Mouse (Mus musculus) MEL (cell line): ENCODE results near the gene Pla2g6. TPM values are rescaled to one million over a fixed set of nuclear protein-coding genes. Genes with fewer than 3 reads are reported as not detected.

Experiments used
- DNase-seq: peaks from one replicate; pipeline ENCODE4 v3.0.0; 2011; ENCODE audit warnings: low read depth, low spot score
- H3K27ac ChIP-seq: 2 replicates; pipeline ENCODE4 v1.5.1; 2012; ENCODE audit warnings: low read depth, mild to moderate bottlenecking, control low read depth, low read length, moderate library complexity; ENCODE audit not compliant: control insufficient read depth
- H3K27me3 ChIP-seq, 2 experiments: fragments of 150-350 bp in 1 of 2; sonication (generic) in 1 of 2; 2 replicates each; pipeline ENCODE4 v1.6.1; 2012; ENCODE audit warnings: low read length in 2 of 2, mild to moderate bottlenecking in 2 of 2, improper control_type of control experiment in 1 of 2, moderate library complexity in 1 of 2; ENCODE audit not compliant: insufficient read depth in 2 of 2, control insufficient read depth in 1 of 2
- H3K36me3 ChIP-seq, 2 experiments: 2 replicates each; pipeline ENCODE4 v1.6.1; 2012 to 2014; ENCODE audit warnings: low read length in 2 of 2, improper control_type of control experiment in 1 of 2, inconsistent platforms in 1 of 2, mild to moderate bottlenecking in 1 of 2; ENCODE audit not compliant: insufficient read depth in 2 of 2, control insufficient read depth in 1 of 2
- H3K4me1 ChIP-seq, 2 experiments: fragments of 150-350 bp in 1 of 2; sonication (generic) in 1 of 2; 2 replicates each; pipeline ENCODE4 v1.6.1; 2012; ENCODE audit warnings: low read length in 2 of 2, improper control_type of control experiment in 1 of 2, mild to moderate bottlenecking in 1 of 2; ENCODE audit not compliant: insufficient read depth in 2 of 2, control insufficient read depth in 1 of 2
- H3K4me3 ChIP-seq, 2 experiments: fragments of 150-350 bp in 1 of 2; sonication (generic) in 1 of 2; 2 replicates each; pipeline ENCODE4 v1.5.1; 2012; ENCODE audit warnings: low read depth in 2 of 2, low read length in 2 of 2, mild to moderate bottlenecking in 2 of 2, moderate library complexity in 2 of 2, control low read depth in 1 of 2, improper control_type of control experiment in 1 of 2; ENCODE audit not compliant: control insufficient read depth in 1 of 2, insufficient read depth in 1 of 2
- H3K79me2 ChIP-seq: 2 replicates; pipeline ENCODE4 v1.6.1; 2012; ENCODE audit warnings: mild to moderate bottlenecking, low read length, moderate library complexity; ENCODE audit not compliant: control insufficient read depth, poor library complexity, insufficient read depth
- H3K9ac ChIP-seq: 2 replicates; pipeline ENCODE4 v1.6.1; 2012; ENCODE audit warnings: low read depth, mild to moderate bottlenecking, control low read depth, low read length, moderate library complexity; ENCODE audit not compliant: control insufficient read depth, poor library complexity, severe bottlenecking
- H3K9me3 ChIP-seq: fragments of 150-350 bp; sonication (generic); replicated peaks from 2 replicates; pipeline ENCODE4 v1.6.1; 2012; ENCODE audit warnings: mild to moderate bottlenecking, low read length, improper control_type of control experiment, moderate library complexity; ENCODE audit not compliant: insufficient read depth
- CTCF ChIP-seq, 3 experiments: IDR thresholded peaks in 2 of 3; conservative IDR thresholded peaks in 1 of 3; 2 replicates each; pipeline ENCODE4 v1.5.1; 2011 to 2012; ENCODE audit warnings: low read length in 3 of 3, low read depth in 2 of 3, mild to moderate bottlenecking in 2 of 3, improper control_type of control experiment in 1 of 3, inconsistent platforms in 1 of 3, mixed read lengths in 1 of 3, moderate library complexity in 1 of 3; ENCODE audit not compliant: control insufficient read depth in 1 of 3, insufficient read depth in 1 of 3, poor library complexity in 1 of 3, severe bottlenecking in 1 of 3
- GABPA ChIP-seq: IDR thresholded peaks from 2 replicates; pipeline ENCODE4 v1.6.1; 2012; ENCODE audit warnings: low read depth, mild to moderate bottlenecking, inconsistent platforms, low read length, improper control_type of control experiment, moderate library complexity
- HCFC1 ChIP-seq: IDR thresholded peaks from 2 replicates; pipeline ENCODE4 v1.6.1; 2012; ENCODE audit warnings: low read depth, mild to moderate bottlenecking, inconsistent platforms, low read length, improper control_type of control experiment, moderate library complexity
- KAT2A ChIP-seq: conservative IDR thresholded peaks from 2 replicates; pipeline ENCODE4 v1.6.1; 2012; ENCODE audit warnings: low read depth, low read length, improper control_type of control experiment, inconsistent platforms
- MAFK ChIP-seq: IDR thresholded peaks from 2 replicates; pipeline ENCODE4 v1.6.1; 2011; ENCODE audit warnings: low read depth, mild to moderate bottlenecking, low read length, improper control_type of control experiment, borderline replicate concordance
- MAX ChIP-seq: IDR thresholded peaks from 2 replicates; pipeline ENCODE4 v1.6.1; 2011; ENCODE audit warnings: low read length, improper control_type of control experiment
- MXI1 ChIP-seq: IDR thresholded peaks from 2 replicates; pipeline ENCODE4 v1.6.1; 2011; ENCODE audit warnings: mild to moderate bottlenecking, low read depth, low read length, improper control_type of control experiment
- MYB ChIP-seq: IDR thresholded peaks from 2 replicates; pipeline ENCODE4 v1.6.1; 2011; ENCODE audit warnings: mild to moderate bottlenecking, low read depth, low read length, improper control_type of control experiment
- MYC ChIP-seq: IDR thresholded peaks from 2 replicates; pipeline ENCODE4 v1.6.1; 2011; ENCODE audit warnings: low read depth, mild to moderate bottlenecking, low read length, improper control_type of control experiment, moderate library complexity
- POLR2A ChIP-seq, 2 experiments: IDR thresholded peaks; 2 replicates each; pipeline ENCODE4 v1.6.1; 2011 to 2012; ENCODE audit warnings: low read length in 2 of 2, mild to moderate bottlenecking in 2 of 2, control low read depth in 1 of 2, improper control_type of control experiment in 1 of 2, low read depth in 1 of 2, moderate library complexity in 1 of 2; ENCODE audit not compliant: control insufficient read depth in 1 of 2, insufficient read depth in 1 of 2, poor library complexity in 1 of 2
- POLR2AphosphoS2 ChIP-seq: IDR thresholded peaks from 2 replicates; pipeline ENCODE4 v1.6.1; 2011; ENCODE audit warnings: low read length, improper control_type of control experiment
- POLR2AphosphoS5 ChIP-seq: IDR thresholded peaks from 2 replicates; pipeline ENCODE4 v1.6.1; 2012; ENCODE audit warnings: low read depth, borderline replicate concordance, mild to moderate bottlenecking, inconsistent platforms, low read length, moderate library complexity, mixed read lengths
- RAD21 ChIP-seq: IDR thresholded peaks from 2 replicates; pipeline ENCODE4 v1.6.1; 2011; ENCODE audit warnings: mild to moderate bottlenecking, low read depth, low read length, improper control_type of control experiment
- TBP ChIP-seq: IDR thresholded peaks from 2 replicates; pipeline ENCODE4 v1.8.0; 2011; ENCODE audit warnings: low read depth, low read length, improper control_type of control experiment
- TCF12 ChIP-seq: IDR thresholded peaks from 2 replicates; pipeline ENCODE4 v1.6.1; 2014; ENCODE audit warnings: low read depth, mild to moderate bottlenecking, inconsistent platforms, low read length, improper control_type of control experiment, moderate library complexity
- UBTF ChIP-seq: IDR thresholded peaks from 2 replicates; pipeline ENCODE4 v1.6.1; 2012; ENCODE audit warnings: low read depth, mild to moderate bottlenecking, inconsistent platforms, low read length, improper control_type of control experiment, moderate library complexity, borderline replicate concordance; ENCODE audit not compliant: insufficient read depth
- USF2 ChIP-seq, 2 experiments: IDR thresholded peaks; 2 replicates each; pipeline ENCODE4 v1.6.1; 2011 to 2012; ENCODE audit warnings: improper control_type of control experiment in 2 of 2, low read length in 2 of 2, borderline replicate concordance in 1 of 2, inconsistent platforms in 1 of 2, low read depth in 1 of 2, mild to moderate bottlenecking in 1 of 2; ENCODE audit not compliant: insufficient read depth in 1 of 2
- ZC3H11A ChIP-seq: IDR thresholded peaks from 2 replicates; pipeline ENCODE4 v1.6.1; 2012; ENCODE audit warnings: low read depth, mild to moderate bottlenecking, inconsistent platforms, low read length, improper control_type of control experiment
- ZKSCAN1 ChIP-seq: IDR thresholded peaks from 2 replicates; pipeline ENCODE4 v1.6.1; 2012; ENCODE audit warnings: low read depth, mild to moderate bottlenecking, inconsistent platforms, low read length, improper control_type of control experiment, moderate library complexity
- ZMIZ1 ChIP-seq: IDR thresholded peaks from 2 replicates; pipeline ENCODE4 v1.6.1; 2012; ENCODE audit warnings: low read depth, mild to moderate bottlenecking, inconsistent platforms, low read length, improper control_type of control experiment, moderate library complexity
- ZNF384 ChIP-seq: IDR thresholded peaks from 2 replicates; pipeline ENCODE4 v1.6.1; 2012; ENCODE audit warnings: low read depth, mild to moderate bottlenecking, inconsistent platforms, low read length, improper control_type of control experiment
- polyA plus RNA-seq, 2 experiments: library from polyadenylated mRNA; stranded (reverse) in 1 of 2; unstranded in 1 of 2; fragments of >175 nt in 1 of 2; fragments of >200 nt in 1 of 2; gene quantifications; 2 replicates each; pipeline versions ENCODE4 v1.2.1 to v1.2.4; 2012; ENCODE audit warnings: low replicate concordance in 2 of 2, low read depth in 1 of 2; ENCODE audit not compliant: insufficient read length in 2 of 2, insufficient read depth in 1 of 2, missing spikeins in 1 of 2
- total RNA-seq: library from RNA; depleted of rRNA; stranded (reverse); fragments of 300-350 nt; gene quantifications from 2 replicates; pipeline ENCODE4 v1.2.3, GENCODE M21; 2012

Pla2g6 gene
- total and polyA plus RNA-seq, 3 experiments, result 11.8 to 24.7 TPM; not detected in 1

DNA sequence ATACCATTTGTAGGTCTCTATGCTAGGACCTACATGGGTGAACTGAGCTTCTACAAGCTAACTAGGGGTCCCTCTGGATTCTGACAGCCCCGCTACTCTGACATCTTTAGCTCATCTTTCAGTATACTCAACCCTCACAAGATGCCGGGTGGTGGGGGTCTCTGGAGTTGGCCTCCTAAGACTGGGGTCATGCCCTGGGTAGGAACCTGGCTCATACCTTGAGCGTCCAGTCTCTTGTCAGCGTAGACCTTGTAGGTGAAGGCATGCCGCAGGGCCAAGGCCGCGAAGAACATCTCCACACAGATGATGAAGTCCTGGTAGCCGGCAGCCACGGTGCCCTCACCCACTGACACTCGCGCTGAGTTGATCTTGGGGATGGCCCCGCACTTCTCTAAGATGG, 36.9 kb upstream of the Pla2g6 start:
- no peak for DNase-seq
- Histone ChIP-seq H3K4me1 (no peaks in the 10 kb centered on the region), H3K27ac (no peak overlapping the region), H3K9me3 (no peaks in the 10 kb centered on the region), H3K27me3 (no peaks in the 10 kb centered on the region), H3K79me2 (no peaks in the 10 kb centered on the region), H3K9ac (no peak overlapping the region), H3K36me3 (no peaks in the 10 kb centered on the region)
- no peak for TF ChIP-seq ZKSCAN1
- no peak for TF ChIP-seq MAFK
- no peak for TF ChIP-seq CTCF (IDR thresholded peaks at IDR 0.05 in 2 of 3, conservative IDR thresholded peaks at IDR 0.05 in 1 of 3; ENCODE audit: control insufficient read depth in 1 of 3, insufficient read depth in 1 of 3, low read depth in 2 of 3, low read length in 3 of 3, poor library complexity in 1 of 3, severe bottlenecking in 1 of 3)
- TF ChIP-seq POLR2AphosphoS5, result no peak
- TF ChIP-seq USF2 (IDR thresholded peaks at IDR 0.05; ENCODE audit: borderline replicate concordance in 1 of 2, insufficient read depth in 1 of 2, low read depth in 1 of 2, low read length in 2 of 2), result no peak
- no peak for TF ChIP-seq UBTF
- TF ChIP-seq KAT2A, result no peak
- TF ChIP-seq ZMIZ1, result no peak
- TF ChIP-seq, all 39 proteins: peak for 0
- no peak overlapping the region for H3K4me3 ChIP-seq

DNA sequence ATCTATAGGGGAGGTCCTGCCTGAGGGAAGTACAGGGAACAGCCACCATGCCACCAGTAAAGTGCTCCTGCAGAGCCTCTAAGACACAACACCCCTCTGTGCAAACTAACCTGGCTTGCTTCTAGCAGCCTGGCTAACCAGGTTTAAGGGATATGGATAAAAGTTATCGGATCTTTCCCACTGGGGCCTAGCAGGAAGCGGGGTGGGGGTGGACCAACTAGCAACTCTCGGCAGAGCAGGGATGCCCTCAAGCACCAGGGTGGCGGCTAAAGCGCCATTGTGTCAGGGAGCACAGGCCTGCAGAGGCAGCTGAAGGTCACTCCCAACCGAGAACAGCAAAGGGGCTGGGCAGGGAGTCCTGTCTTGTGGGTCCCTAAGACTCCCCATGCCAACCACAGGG, 35.9 kb upstream of the Pla2g6 start:
- Histone ChIP-seq H3K4me3 (no peak overlapping the region), H3K27me3 (no peaks in the 10 kb centered on the region)
- DNase-seq, result no peak
- no peak for TF ChIP-seq UBTF
- no peak for TF ChIP-seq MAFK
- TF ChIP-seq RAD21, result no peak
- TF ChIP-seq CTCF (IDR thresholded peaks at IDR 0.05 in 2 of 3, conservative IDR thresholded peaks at IDR 0.05 in 1 of 3; ENCODE audit: control insufficient read depth in 1 of 3, insufficient read depth in 1 of 3, low read depth in 2 of 3, low read length in 3 of 3, poor library complexity in 1 of 3, severe bottlenecking in 1 of 3), result no peak
- TF ChIP-seq GABPA, result no peak
- TF ChIP-seq HCFC1, result no peak
- TF ChIP-seq MYB, result no peak
- TF ChIP-seq ZNF384, result no peak
- no peak for TF ChIP-seq MYC
- no peak for TF ChIP-seq TBP
- TF ChIP-seq ZC3H11A, result no peak
- TF ChIP-seq USF2 (IDR thresholded peaks at IDR 0.05; ENCODE audit: borderline replicate concordance in 1 of 2, insufficient read depth in 1 of 2, low read depth in 1 of 2, low read length in 2 of 2), result no peak
- TF ChIP-seq POLR2AphosphoS2, result no peak
- no peak for TF ChIP-seq ZKSCAN1
- no peak for TF ChIP-seq MXI1
- no peak for TF ChIP-seq POLR2A (IDR thresholded peaks at IDR 0.05; ENCODE audit: control insufficient read depth in 1 of 2, insufficient read depth in 1 of 2, low read depth in 1 of 2, low read length in 2 of 2, poor library complexity in 1 of 2)
- no peak for TF ChIP-seq TCF12
- TF ChIP-seq MAX, result no peak
- TF ChIP-seq, all 39 proteins: peak for 0
- no peaks in the 10 kb centered on the region for H3K4me1 ChIP-seq
- no peak overlapping the region for H3K27ac ChIP-seq
- no peaks in the 10 kb centered on the region for H3K9me3 ChIP-seq
- no peak overlapping the region for H3K9ac ChIP-seq
- no peaks in the 10 kb centered on the region for H3K79me2 ChIP-seq
- no peaks in the 10 kb centered on the region for H3K36me3 ChIP-seq
